Mouse (Mus musculus) cerebellum, postnatal 4 days (tissue): Measurements from ENCODE around the gene Ptprm.

Source experiments
- DNase-seq, 2 experiments: peaks; one replicate each; pipeline ENCODE4 v3.0.0; 2022; ENCODE audit warnings: low spot score in 2 of 2, mixed read lengths in 1 of 2

Ptprm gene

GRCm38 (mm10) chr17:67079570-67079969 lies 274.7 kb downstream of the Ptprm start:
- DNase-seq: no peak

- peak in 1 of 2 experiments; percentile 28 for DNase-seq
Measured at GRCm38 (mm10) chr17:67073580-67073979, 280.7 kb downstream of the Ptprm start.

GRCm38 (mm10) chr17:67073139-67073538 lies 281.1 kb downstream of the Ptprm start:
- DNase-seq: no peak

- DNase-seq: peak in 1 of 2 experiments; percentile 57
Measured at GRCm38 (mm10) chr17:67071231-67072009, 282.8 kb downstream of the Ptprm start.

GRCm38 (mm10) chr17:67063611-67064010 lies 290.6 kb downstream of the Ptprm start:
- no peak for DNase-seq

- no peak for DNase-seq
Measured at GRCm38 (mm10) chr17:67055681-67056080, 298.6 kb downstream of the Ptprm start.

- no peak for DNase-seq
Measured at GRCm38 (mm10) chr17:67054202-67054601, 300.1 kb downstream of the Ptprm start.

GRCm38 (mm10) chr17:67052624-67053314 lies 301.5 kb downstream of the Ptprm start:
- peak in 1 of 2 experiments; percentile 15 for DNase-seq

- DNase-seq: peak in 1 of 2 experiments; percentile 7
Measured at GRCm38 (mm10) chr17:67047697-67048096, 306.6 kb downstream of the Ptprm start.

GRCm38 (mm10) chr17:67038558-67038957 lies 315.7 kb downstream of the Ptprm start:
- no peak for DNase-seq

GRCm38 (mm10) chr17:67033547-67033946 lies 320.7 kb downstream of the Ptprm start:
- no peak for DNase-seq

- DNase-seq: no peak
Measured at GRCm38 (mm10) chr17:67032021-67032420, 322.2 kb downstream of the Ptprm start.

- no peak for DNase-seq
Measured at GRCm38 (mm10) chr17:67031341-67031740, 322.9 kb downstream of the Ptprm start.

GRCm38 (mm10) chr17:67027274-67027673 lies 327.0 kb downstream of the Ptprm start:
- no peak for DNase-seq

- DNase-seq: no peak
Measured at GRCm38 (mm10) chr17:67016501-67016900, 337.8 kb downstream of the Ptprm start.

- DNase-seq: no peak
Measured at GRCm38 (mm10) chr17:67013217-67013616, 341.0 kb downstream of the Ptprm start.

- no peak for DNase-seq
Measured at GRCm38 (mm10) chr17:67011836-67012583, 342.2 kb downstream of the Ptprm start.

GRCm38 (mm10) chr17:67010136-67010535 lies 344.1 kb downstream of the Ptprm start:
- DNase-seq: peak in 1 of 2 experiments; percentile 26

GRCm38 (mm10) chr17:67008137-67008536 lies 346.1 kb downstream of the Ptprm start:
- no peak for DNase-seq

- peak; percentile 24 to 52 for DNase-seq
Measured at GRCm38 (mm10) chr17:67006740-67007385, 347.4 kb downstream of the Ptprm start.

- DNase-seq: no peak
Measured at GRCm38 (mm10) chr17:66996882-66997281, 357.4 kb downstream of the Ptprm start.

- DNase-seq: no peak
Measured at GRCm38 (mm10) chr17:66996016-66996415, 358.2 kb downstream of the Ptprm start.
